Mouse (Mus musculus) embryonic facial prominence, embryonic 12.5 days (tissue): ENCODE data around the gene Wt1. TPM values are rescaled to one million over a fixed set of nuclear protein-coding genes. Genes with fewer than 3 reads are reported as not detected.

Experiments used
- ATAC-seq: fragments of 200-750 bp; cut with Nextera tagmentation; 2 replicates; pipeline ENCODE4 v1.8.0; 2017; ENCODE audit not compliant: insufficient number of reproducible peaks, insufficient read depth, low FRiP score, low TSS enrichment
- H3K27ac ChIP-seq: fragments of 300-500 bp; sonication (generic); 2 replicates; pipeline ENCODE4 v1.5.1; 2016; ENCODE audit warnings: mild to moderate bottlenecking
- H3K27me3 ChIP-seq: fragments of 300-500 bp; sonication (generic); 2 replicates; pipeline ENCODE4 v1.6.1; 2016; ENCODE audit warnings: mild to moderate bottlenecking, moderate library complexity
- H3K36me3 ChIP-seq: fragments of 300-500 bp; sonication (generic); 2 replicates; pipeline ENCODE4 v1.6.1; 2016; ENCODE audit warnings: mild to moderate bottlenecking
- H3K4me1 ChIP-seq: fragments of 300-500 bp; sonication (generic); 2 replicates; pipeline ENCODE4 v1.6.1; 2016
- H3K4me2 ChIP-seq: fragments of 300-500 bp; sonication (generic); replicated peaks from 2 replicates; pipeline ENCODE4 v1.6.1; 2016; ENCODE audit warnings: mild to moderate bottlenecking, moderate library complexity
- H3K4me3 ChIP-seq: fragments of 300-500 bp; sonication (generic); 2 replicates; pipeline ENCODE4 v1.5.1; 2016; ENCODE audit warnings: mild to moderate bottlenecking
- H3K9ac ChIP-seq: fragments of 300-500 bp; sonication (generic); 2 replicates; pipeline ENCODE4 v1.6.1; 2016; ENCODE audit warnings: mild to moderate bottlenecking, moderate library complexity
- H3K9me3 ChIP-seq: fragments of 300-500 bp; sonication (generic); 2 replicates; pipeline ENCODE4 v1.6.1; 2016; ENCODE audit warnings: mild to moderate bottlenecking, moderate library complexity
- WGBS: fragments of 180-500 bp; shearing (Covaris S2); methylation state at CpG from one replicate; pipeline ENCODE4 v1.1.7; 2016; 5-methylcytosine and 5-hydroxymethylcytosine counted together
- polyA plus RNA-seq: library from polyadenylated mRNA; unstranded; fragments of >200 nt; fragmentation: Nextera tagmentation; extraction: Ambion mirVana; gene quantifications from 2 replicates; pipeline ENCODE4 v1.2.1, GENCODE M21; 2016

Gene Wt1
- polyA plus RNA-seq: 0.64 and 0.78 TPM in 2 replicates

DNA sequence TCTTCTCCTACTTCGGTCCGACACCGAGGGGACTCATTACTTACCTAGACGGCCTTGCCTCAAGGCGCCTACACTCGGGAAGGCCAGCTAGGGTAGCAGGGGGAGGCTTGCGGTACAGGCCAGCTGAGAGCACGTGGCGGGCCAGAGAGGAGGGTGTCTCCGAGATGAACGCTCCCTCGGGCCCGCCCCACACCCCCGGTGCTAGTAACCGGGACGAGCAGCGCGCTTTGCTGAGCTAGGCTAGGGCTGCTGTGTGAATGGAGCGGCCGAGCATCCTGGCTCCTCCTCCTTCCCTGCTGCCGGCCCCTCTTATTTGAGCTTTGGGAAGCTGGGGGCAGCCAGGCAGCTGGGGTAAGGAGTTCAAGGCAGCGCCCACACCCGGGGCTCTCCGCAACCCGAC lies at the start of gene Wt1:
Gene Wt1 (plus strand): TSS at position 251 of the 400 bp plus-strand sequence.
- ATAC-seq: peak; percentile 38
- Histone ChIP-seq H3K9me3 (no peaks in the 10 kb centered on the region), H3K4me3 (peak within 1 kb of the TSS; percentile 30)

DNA sequence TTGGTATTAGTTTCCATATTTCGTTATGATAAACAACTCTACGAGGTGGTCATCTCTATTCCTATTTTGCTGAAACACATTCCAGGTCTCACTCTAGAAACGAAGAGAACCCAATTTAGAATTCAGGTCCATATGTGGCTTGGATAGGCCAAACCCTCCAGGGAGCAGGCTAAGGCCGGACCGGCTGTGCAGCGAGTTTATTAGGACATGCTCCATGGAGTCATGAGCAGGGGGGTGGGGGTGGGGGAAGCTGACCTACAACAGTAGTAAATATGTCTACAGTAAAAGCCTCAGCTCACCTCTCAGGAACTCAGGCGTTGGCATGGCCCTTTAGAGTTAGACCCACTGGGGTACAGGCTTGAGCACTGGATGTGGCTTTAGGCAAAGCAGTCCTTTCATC lies 49.2 kb upstream of the Wt1 start:
- Histone ChIP-seq H3K4me1 (no peaks in the 10 kb centered on the region), H3K9ac (no peak overlapping the region), H3K27me3 (no peaks in the 10 kb centered on the region), H3K9me3 (no peaks in the 10 kb centered on the region), H3K4me2 (no peak overlapping the region), H3K36me3 (no peaks in the 10 kb centered on the region), H3K4me3 (no peak overlapping the region), H3K27ac (no peak overlapping the region)
- ATAC-seq: no peak
- WGBS: 89% methylated on average over 7 of the region's 7 CpGs

More for the DNA sequence above, at the start of gene Wt1:
- peaks cover 22% of the 10 kb centered on the region for H3K4me1 ChIP-seq
- no peaks in the 10 kb centered on the region for H3K36me3 ChIP-seq
- H3K9ac ChIP-seq: 0 out of 2 replicates have a peak within 1 kb of the TSS, but pooled peaks have one; percentile 8
- H3K27me3 ChIP-seq: peaks cover 96% of the 10 kb centered on the region
- H3K27ac ChIP-seq: no peak within 1 kb of the TSS
- H3K4me2 ChIP-seq: peak within 1 kb of the TSS; percentile 41
- WGBS: 0% methylated on average over 25 of the region's 25 CpGs

DNA sequence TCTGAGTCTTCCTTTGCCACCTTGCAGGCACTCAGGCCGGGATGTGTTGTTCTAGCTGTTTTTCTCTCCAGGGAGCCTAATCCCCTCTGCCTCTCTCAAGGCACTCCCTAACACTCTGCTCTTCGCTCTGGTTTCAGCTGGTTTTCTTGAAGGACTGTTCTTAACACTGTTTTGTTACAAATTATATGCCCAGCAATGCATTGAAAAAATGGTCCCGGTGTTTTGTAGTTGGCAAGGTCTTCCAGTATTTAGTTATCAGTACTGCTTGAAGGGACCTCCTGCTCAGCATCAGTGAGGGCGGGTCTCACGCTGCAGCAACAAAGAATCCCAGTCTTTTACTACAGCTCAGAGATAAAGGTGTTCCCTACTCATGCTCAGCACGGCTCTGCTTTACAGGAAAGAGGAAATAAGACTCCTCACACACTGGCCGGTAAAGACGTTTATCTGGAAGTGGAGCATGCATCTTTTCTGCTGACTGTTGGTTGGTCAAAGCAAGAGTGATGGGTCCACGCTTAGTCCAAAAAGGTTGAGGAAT lies 44.0 kb upstream of the Wt1 start:
- H3K27ac ChIP-seq: no peak overlapping the region
- ATAC-seq: no peak
- H3K4me3 ChIP-seq: no peak overlapping the region
- no peaks in the 10 kb centered on the region for H3K4me1 ChIP-seq
- no peaks in the 10 kb centered on the region for H3K9me3 ChIP-seq
- no peak overlapping the region for H3K4me2 ChIP-seq
- 29% methylated on average over 9 of the region's 9 CpGs for whole genome bisulfite sequencing
- no peaks in the 10 kb centered on the region for H3K27me3 ChIP-seq
- no peaks in the 10 kb centered on the region for H3K36me3 ChIP-seq
- no peak overlapping the region for H3K9ac ChIP-seq

DNA sequence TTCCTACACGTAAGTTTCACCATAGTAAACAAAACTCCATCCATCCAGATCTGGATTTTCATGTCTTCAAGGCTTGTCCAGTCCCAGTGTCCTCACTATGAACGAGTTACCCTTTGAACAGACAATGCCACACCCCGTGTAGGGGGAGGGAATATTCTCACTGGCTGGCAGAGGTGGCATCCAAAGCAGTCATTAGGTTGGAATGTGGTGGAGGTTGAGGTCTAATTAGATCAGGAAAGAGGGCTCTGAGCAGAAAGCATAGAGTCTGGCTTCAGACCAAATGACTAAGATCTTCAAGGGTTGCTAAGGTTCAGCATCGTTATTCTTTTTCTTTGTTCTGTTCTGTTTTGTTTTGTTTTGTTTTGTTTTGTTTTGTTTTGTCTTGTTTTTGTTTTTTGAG lies 42.3 kb upstream of the Wt1 start:
- WGBS: 80% methylated on average over 4 of the region's 4 CpGs
- Histone ChIP-seq H3K4me2 (no peak overlapping the region), H3K4me3 (no peak overlapping the region), H3K27ac (no peak overlapping the region), H3K9ac (no peak overlapping the region), H3K27me3 (no peaks in the 10 kb centered on the region), H3K4me1 (no peaks in the 10 kb centered on the region), H3K36me3 (no peaks in the 10 kb centered on the region), H3K9me3 (no peaks in the 10 kb centered on the region)
- no peak for ATAC-seq

DNA sequence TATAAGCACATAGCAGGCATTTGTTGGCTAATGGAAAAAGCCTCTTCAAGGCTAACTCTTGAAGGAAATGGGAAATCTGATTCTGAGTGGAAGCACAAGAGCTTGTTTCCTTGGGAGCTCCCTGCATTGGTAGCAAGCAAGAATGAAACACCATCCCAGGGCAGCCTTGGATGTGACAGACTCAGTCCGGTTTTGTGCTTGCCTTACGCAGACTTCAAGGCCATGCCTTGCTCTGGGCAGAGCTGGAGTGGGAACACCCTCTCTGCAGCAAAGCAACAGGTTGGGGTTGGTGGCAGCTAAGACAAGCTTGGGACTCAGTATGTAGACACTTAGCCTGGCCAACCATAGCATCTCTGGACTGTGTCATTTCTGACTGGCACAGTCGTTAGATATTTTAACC lies 40.2 kb upstream of the Wt1 start:
- H3K27me3 ChIP-seq: no peaks in the 10 kb centered on the region
- H3K9ac ChIP-seq: no peak overlapping the region
- H3K4me1 ChIP-seq: peaks cover 8% of the 10 kb centered on the region; the same call in 1 of the 2 replicates
- H3K9me3 ChIP-seq: no peaks in the 10 kb centered on the region
- 92% methylated on average over 3 of the region's 3 CpGs for WGBS
- H3K4me3 ChIP-seq: no peak overlapping the region
- ATAC-seq: no peak
- H3K27ac ChIP-seq: no peak overlapping the region
- no peak overlapping the region for H3K4me2 ChIP-seq
- no peaks in the 10 kb centered on the region for H3K36me3 ChIP-seq

DNA sequence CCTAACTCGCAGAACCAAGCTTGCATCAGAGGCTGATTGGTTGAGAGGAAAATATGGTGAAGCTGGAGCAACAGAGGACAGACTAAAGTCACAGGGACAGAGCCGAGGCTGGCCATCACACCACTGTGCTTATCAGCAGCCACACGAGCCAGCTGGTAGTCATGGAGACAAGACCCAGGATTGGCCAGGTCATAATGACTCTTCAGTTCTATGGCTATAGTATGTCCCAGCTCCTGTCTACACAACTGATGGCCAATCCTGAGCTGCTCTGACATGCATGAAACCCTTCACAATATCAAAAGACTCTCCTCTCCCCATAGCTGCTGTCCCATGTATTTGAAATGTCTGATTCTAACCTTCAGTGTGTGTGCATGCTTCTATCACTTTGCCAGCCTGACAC lies 38.3 kb upstream of the Wt1 start:
- H3K4me2 ChIP-seq: no peak overlapping the region
- ATAC-seq: 0 out of 2 replicates have a peak, but pooled peaks have one; percentile 59

DNA sequence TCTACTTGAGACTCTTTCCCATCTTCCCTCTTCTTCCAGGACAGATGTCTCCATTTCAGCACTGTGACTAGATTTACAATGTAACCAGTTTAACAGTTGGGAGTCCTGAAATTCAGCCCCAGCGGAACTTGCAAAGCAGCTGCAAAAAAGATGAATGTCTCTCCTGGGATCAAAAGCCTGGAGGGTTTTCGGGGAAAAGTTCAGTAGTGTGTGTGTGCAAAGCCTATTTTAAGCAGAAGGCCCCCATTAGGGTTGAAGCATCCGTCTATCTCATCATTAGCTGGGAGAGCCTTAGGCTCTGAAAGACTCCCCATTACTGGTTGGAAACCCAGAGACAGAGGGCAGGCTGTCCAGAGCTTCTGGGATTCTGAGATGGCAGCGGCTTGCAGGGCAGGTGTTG lies 37.2 kb upstream of the Wt1 start:
- no peaks in the 10 kb centered on the region for H3K36me3 ChIP-seq
- no peak overlapping the region for H3K4me3 ChIP-seq
- H3K27ac ChIP-seq: no peak overlapping the region
- 64% methylated on average over 4 of the region's 4 CpGs for WGBS
- no peak for ATAC-seq
- no peak overlapping the region for H3K9ac ChIP-seq
- no peak overlapping the region for H3K4me2 ChIP-seq
- no peaks in the 10 kb centered on the region for H3K9me3 ChIP-seq
- no peaks in the 10 kb centered on the region for H3K27me3 ChIP-seq
- H3K4me1 ChIP-seq: peaks cover 8% of the 10 kb centered on the region; the same call in 1 of the 2 replicates

More for the DNA sequence above, 38.3 kb upstream of the Wt1 start:
- H3K27ac ChIP-seq: no peak overlapping the region
- peaks cover 8% of the 10 kb centered on the region; the same call in 1 of the 2 replicates for H3K4me1 ChIP-seq
- no peaks in the 10 kb centered on the region for H3K27me3 ChIP-seq
- 83% methylated on average over 3 of the region's 3 CpGs for WGBS
- H3K9ac ChIP-seq: no peak overlapping the region
- no peaks in the 10 kb centered on the region for H3K36me3 ChIP-seq
- H3K4me3 ChIP-seq: no peak overlapping the region
- no peaks in the 10 kb centered on the region for H3K9me3 ChIP-seq

DNA sequence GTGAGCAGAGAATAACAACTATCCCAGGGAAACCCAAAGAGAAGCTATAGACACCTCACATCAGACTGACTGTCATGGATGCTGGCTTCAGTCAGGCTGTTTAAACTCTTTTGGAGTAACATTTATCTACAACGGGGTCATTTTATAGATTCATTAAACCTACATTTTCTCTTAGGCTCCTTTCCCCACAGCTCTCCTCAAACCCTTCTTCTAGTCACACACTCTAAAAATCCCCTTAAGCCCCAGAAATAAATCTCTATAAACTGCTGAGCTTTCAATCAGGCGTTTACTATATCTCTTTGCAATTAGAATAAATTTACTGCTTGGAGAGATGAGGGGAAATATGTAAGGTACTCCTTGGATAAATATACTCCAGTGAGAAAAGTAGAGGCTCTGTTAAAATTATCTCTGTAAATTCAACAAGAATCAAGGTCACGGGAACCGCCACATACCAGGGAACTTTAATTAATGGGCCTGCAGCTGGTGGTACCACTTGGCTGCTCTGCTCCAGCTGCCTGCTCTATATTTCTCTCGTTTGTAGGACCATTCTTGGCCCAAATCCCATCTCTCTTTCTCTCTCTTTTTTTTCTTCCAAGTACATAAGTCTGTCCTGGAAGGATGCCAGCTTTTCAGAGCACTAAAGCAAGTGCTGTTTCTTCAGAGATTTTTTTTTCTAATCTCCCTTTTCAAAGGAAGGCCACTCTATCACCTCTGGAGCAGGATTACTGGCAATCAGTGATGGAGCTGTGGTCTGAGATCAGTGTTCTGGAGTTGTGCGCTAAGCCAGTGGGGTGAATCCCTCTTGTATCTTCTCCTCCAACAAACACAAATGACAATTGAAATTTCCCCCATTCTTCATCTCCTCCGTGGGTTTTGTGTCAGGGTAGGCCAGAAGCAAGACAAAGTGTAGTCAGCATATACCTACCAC lies 36.5 kb upstream of the Wt1 start:
- Histone ChIP-seq H3K9ac (no peak overlapping the region), H3K27me3 (no peaks in the 10 kb centered on the region), H3K4me1 (peaks cover 8% of the 10 kb centered on the region; the same call in 1 of the 2 replicates), H3K4me2 (no peak overlapping the region), H3K36me3 (no peaks in the 10 kb centered on the region), H3K9me3 (no peaks in the 10 kb centered on the region), H3K27ac (no peak overlapping the region), H3K4me3 (no peak overlapping the region)
- 51% methylated on average over 7 of the region's 7 CpGs for WGBS
- ATAC-seq: no peak

DNA sequence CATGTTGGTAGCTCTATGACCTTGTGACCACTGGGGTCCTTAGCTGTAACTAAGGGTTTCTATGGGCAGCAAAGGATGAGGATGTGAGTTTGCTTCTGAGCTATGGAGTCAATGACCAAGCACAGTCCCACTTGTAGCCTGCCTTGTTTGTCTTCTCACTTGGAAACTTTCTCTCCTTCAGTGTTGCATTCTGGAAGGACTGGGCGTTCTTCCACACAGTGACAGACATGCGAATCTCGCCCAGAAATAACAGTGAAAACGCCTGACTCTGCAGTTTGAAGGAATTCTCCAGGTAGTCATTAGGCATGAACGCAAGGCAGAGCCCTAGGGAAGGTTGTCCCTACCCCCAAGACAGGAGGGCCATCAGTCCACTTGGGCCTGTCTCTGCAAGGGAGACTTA lies 35.3 kb upstream of the Wt1 start:
- Histone ChIP-seq H3K4me1 (peaks cover 8% of the 10 kb centered on the region; the same call in 1 of the 2 replicates), H3K9me3 (no peaks in the 10 kb centered on the region), H3K4me3 (no peak overlapping the region), H3K36me3 (no peaks in the 10 kb centered on the region), H3K27ac (no peak overlapping the region), H3K9ac (no peak overlapping the region), H3K4me2 (no peak overlapping the region), H3K27me3 (no peaks in the 10 kb centered on the region)
- WGBS: 78% methylated on average over 5 of the region's 5 CpGs
- no peak for ATAC-seq

DNA sequence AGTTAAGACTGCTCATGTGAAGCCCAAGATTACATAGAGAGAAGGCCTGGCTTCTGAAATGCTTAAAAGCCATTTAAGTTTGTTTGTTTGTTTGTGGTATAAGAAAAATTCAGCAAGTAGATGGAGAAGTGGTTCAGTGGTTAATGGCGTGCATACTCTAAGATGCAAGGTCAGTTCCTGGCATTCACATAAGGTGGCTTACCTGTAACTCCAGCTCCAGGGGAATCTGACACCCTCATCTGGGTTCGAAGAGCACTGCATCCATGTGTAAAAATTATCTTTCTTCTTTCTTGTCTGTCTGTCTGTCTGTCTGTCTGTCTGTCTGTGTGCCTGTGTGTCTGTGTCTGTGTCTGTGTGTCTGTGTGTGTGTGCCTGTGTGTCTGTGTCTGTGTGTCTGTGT lies 34.6 kb upstream of the Wt1 start, which contains the start of gene Gm11060:
Gene Gm11060 (plus strand): TSS at position 301 of the 400 bp plus-strand sequence.
- H3K27me3 ChIP-seq: no peaks in the 10 kb centered on the region
- WGBS: 92% methylated on average over 2 of the region's 2 CpGs
- no peak within 1 kb of the TSS for H3K27ac ChIP-seq
- H3K9me3 ChIP-seq: no peaks in the 10 kb centered on the region
- no peaks in the 10 kb centered on the region for H3K36me3 ChIP-seq
- no peak within 1 kb of the TSS for H3K4me2 ChIP-seq
- no peak for ATAC-seq
- H3K4me1 ChIP-seq: peaks cover 8% of the 10 kb centered on the region; the same call in 1 of the 2 replicates
- no peak within 1 kb of the TSS for H3K4me3 ChIP-seq
- H3K9ac ChIP-seq: no peak within 1 kb of the TSS

DNA sequence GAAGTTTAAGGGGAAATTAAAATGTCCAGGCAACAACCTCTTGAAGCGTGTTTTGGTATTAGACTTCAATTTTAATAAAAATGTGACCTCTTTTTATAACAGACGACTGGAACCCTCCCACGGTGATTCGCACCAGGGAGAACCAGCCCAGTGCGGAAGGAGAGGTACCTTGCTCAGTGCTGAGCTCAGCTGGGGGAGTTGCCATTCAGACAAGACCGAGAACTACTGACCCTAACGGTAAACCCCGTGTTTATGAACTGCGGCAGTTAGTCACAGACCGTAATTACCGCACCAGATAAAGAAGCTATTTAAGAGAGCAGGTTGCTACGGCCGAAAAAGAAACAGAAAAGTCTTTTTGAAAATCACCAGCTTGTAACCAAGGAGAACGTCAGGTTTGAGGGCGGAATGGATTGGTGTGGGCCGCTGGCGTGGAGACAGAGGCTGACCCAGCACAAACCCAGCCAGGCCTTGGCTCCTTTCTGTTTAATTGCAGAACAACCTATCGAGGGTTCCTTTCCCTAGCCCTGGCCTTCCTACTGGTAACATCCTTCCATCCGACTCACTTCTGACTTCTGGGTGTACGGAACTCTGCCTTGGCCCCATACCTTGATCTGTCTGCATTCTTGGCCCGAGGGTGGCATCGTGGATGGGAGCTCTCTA lies 28.9 kb upstream of the Wt1 start:
- Histone ChIP-seq H3K4me3 (no peak overlapping the region), H3K9ac (no peak overlapping the region), H3K9me3 (no peaks in the 10 kb centered on the region), H3K36me3 (no peaks in the 10 kb centered on the region), H3K27ac (no peak overlapping the region), H3K4me1 (0 out of 2 replicates have a peak, but pooled peaks cover 3% of the 10 kb centered on the region), H3K4me2 (no peak overlapping the region), H3K27me3 (no peaks in the 10 kb centered on the region)
- WGBS: 85% methylated on average over 22 of the region's 22 CpGs
- no peak for ATAC-seq
